Mouse (Mus musculus) erythroblast, embryonic 14.5 days (primary cell): ENCODE data around the gene Ppp2r5c.

Experiments used
- GATA1 ChIP-seq: IDR thresholded peaks from 2 replicates; pipeline ENCODE4 v1.6.1; 2012; ENCODE audit warnings: low read length, inconsistent platforms, mixed read lengths
- TAL1 ChIP-seq: IDR thresholded peaks from 3 replicates; pipeline ENCODE4 v1.6.1; 2012; ENCODE audit warnings: low read length, inconsistent platforms, mixed read lengths

DNA sequence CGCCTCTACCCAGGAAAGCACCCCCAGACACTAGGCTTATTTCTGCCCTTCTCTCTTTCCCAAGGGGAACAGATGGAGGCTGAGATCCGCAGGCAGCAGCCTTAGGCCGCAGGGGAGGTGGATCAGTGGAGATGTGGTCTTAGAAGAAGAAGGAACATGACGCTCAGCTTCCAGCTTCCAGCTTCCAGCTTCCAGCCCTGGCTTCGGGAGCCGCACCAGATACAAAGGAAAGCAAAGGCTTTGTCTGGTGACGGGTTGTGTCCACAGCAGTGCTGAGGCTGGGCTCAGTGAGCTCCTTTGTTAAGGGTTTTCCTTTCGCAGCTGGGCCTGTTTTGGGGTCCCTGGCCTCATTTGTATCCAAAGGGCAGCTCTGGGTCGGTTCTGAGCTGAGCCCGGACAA, 16.9 kb upstream of the Ppp2r5c start:
- TF ChIP-seq TAL1 (no peak), GATA1 (no peak)
